Mouse (Mus musculus) megakaryocyte progenitor cell, adult 5-6 weeks (primary cell): Measurements from ENCODE around the gene Ift20. TPM values are rescaled to one million over a fixed set of nuclear protein-coding genes. Genes with fewer than 3 reads are reported as not detected.

Experiments
- ATAC-seq: replicated peaks from 2 replicates; pipeline ENCODE4 v1.8.0; 2016; ENCODE audit warnings: mild to moderate bottlenecking, moderate TSS enrichment, inconsistent platforms; ENCODE audit not compliant: poor library complexity
- total RNA-seq, 2 experiments: library from RNA; stranded (forward) in 1 of 2; stranded (reverse) in 1 of 2; fragments of 157-497, 149-512 nt in 1 of 2; fragments of 200-1000 nt in 1 of 2; gene quantifications; 2 replicates each; pipeline versions ENCODE4 v1.2.3 to v1.2.4; 2015 to 2017

The Ift20 gene
- total RNA-seq (2015) (112 and 130 TPM in 2 replicates), total RNA-seq (2017) (158 and 160 TPM in 2 replicates)

DNA sequence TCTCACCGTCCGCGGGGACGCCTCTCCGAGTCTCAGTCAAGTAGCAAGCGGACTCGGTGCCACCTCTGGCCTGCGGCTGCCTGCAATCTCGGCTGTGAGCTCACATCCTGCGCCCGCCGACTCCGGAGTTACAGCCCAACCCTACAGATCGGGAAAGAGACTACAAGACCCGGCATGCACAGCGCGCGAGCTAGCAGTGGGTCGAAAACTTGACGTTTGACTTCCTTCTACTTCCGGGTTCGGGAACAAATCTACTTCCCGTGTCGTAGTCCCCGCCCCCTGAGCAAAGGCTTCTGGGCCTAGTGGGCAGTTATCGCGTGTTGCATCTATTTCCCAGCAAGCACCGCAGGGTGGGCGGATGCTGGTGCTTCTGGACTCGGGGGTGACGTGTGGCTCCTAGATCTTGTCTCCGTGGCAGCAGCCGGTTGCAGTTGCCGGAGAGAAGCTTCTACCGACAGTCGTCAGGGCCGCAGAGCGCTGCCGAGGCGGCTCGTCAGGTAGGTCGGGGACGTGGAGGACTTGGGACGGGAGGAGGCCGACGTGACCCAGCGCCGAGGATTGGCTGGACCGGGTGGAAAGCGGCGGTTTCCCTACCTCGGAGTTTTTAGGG is at the start of gene Ift20, which contains the start of gene Tnfaip1:
Ift20 (plus strand) TSS at position 282 of the 610 bp plus-strand sequence.
Tnfaip1 (minus strand) TSS at position 253 of the 610 bp plus-strand sequence.
- peak; percentile 98 for ATAC-seq

DNA sequence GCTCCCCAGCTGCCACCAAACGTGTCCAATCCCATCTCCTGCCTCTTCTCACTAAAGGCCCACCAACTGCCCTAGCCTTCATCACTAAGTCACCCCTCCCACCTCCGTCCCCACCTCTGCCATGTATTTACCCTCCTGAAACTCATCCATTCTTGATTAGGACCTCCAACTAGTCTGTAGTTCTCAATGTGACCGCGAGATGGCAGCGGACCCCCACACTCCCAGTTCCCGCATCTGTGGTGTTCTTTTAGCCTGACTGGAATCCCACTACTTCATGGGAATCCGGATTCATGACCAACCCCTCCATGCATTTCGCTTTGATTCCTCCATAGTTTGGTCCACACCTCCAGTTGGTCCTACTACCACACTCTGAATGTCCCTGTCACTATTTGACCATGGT is 48.0 kb upstream of the Ift20 start:
- ATAC-seq = peak; percentile 83

DNA sequence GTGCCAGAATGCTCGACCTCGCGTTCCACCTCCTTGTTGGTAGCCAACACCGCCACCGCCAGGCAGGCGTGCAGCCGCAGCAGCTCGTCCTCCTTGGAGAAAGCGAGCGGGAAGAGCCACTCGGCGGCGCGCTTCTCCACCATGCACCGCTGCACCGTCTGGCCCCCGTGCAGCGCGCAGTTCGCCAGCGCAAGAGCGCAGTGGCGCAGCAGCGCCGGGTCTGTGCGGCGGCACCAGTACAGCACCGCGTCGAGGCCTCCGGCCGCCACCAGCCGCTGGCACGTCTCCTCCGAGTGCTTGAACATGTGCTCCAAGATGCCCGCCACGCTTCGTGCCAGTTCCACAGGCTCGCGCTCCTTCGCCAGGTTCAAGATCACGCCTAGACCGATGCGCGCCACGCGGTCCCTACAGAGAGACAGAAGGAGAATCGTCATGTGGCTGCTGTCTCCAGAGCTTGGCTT is 45.4 kb upstream of the Ift20 start:
- peak; percentile 71 for ATAC-seq

- 0 out of 2 replicates have a peak, but pooled peaks have one; percentile 33 for ATAC-seq
Observed at GRCm38 (mm10) chr11:78495904-78496303, 40.3 kb upstream of the Ift20 start.

- no peak for ATAC-seq
Observed at GRCm38 (mm10) chr11:78497071-78497541, 39.1 kb upstream of the Ift20 start.

DNA sequence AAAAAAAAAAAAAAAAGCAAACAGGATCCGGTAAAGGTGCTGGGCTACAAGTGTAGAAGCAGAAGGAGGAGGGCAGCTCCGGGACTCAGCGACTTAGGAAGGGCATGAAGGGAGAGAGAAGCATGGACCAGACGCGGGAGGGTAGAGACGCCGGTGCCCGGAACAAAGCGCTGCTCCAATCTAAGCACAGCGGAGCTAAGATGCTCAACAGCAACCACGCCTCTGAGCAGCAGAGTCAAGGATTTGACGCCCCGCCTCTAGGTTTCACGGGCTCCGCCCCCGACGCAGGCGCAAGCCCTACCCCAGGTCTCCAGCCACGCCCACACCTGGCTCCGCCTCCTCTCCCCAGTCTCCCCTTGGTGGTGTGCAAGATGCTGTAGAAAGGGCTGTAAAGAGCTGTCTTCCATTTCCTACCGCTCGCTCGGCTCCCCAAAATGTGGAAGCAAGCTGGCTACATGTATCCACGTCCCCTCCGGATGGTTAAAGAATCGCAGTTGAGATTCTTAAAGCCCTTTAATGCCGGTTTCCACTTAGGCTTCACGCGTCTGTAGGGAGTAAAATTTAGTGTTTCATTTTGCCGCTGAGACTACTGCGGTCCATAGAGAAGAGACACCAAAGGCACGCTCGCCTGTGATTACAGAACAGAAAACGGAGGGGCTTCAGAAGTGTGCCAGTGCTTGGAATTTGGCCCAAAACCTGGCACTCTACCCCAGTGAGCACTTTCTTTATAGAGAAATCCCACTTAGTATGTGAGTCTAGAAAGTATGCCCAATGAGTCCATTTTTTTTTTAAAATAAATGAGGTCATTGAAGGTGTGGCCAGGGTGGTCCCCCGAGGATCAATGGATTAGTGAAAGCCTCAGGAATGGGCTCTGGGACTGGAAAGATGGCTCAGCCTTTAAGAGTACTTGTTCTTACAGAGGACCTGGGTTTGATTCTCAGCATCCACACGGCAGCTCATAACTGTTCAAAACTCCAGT is 38.3 kb upstream of the Ift20 start, which contains the start of gene Sarm1:
Sarm1 (minus strand) TSS at position 211 of the 979 bp plus-strand sequence.
- ATAC-seq = peak; percentile 99

DNA sequence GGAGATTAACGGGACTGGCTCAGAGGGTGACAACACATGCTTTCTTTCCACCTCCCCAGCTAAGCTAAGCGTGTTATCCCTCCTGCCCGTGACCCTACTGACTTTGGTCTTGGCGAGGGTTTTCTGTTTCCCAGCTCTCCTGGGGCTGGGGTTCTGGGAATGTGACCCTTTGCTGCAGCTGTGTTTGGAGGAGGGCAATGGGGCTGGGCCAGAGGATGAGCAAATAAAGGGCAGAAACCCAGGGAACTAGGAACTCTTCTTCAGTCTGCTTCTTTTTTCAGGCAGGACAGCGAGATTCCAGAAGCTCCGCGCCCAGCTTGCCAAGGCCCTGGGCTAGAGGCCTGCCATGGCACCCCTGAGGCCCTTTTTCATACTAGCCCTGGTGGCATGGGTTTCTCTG is 37.2 kb upstream of the Ift20 start, which contains the start of gene Vtn:
Vtn (plus strand) TSS at position 88 of the 400 bp plus-strand sequence.
- ATAC-seq = no peak

DNA sequence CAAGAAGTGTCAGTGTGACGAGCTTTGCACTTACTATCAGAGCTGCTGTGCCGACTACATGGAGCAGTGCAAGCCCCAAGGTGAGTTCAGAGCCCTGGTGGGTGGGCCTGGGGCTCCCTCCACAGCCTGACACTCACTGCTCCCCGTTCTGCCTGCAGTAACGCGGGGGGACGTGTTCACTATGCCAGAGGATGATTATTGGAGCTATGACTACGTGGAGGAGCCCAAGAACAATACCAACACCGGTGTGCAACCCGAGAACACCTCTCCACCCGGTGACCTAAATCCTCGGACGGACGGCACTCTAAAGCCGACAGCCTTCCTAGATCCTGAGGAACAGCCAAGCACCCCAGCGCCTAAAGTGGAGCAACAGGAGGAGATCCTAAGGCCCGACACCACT is 36.6 kb upstream of the Ift20 start:
- no peak for ATAC-seq

GRCm38 (mm10) chr11:78500623-78501202 is 35.4 kb upstream of the Ift20 start:
- no peak for ATAC-seq

DNA sequence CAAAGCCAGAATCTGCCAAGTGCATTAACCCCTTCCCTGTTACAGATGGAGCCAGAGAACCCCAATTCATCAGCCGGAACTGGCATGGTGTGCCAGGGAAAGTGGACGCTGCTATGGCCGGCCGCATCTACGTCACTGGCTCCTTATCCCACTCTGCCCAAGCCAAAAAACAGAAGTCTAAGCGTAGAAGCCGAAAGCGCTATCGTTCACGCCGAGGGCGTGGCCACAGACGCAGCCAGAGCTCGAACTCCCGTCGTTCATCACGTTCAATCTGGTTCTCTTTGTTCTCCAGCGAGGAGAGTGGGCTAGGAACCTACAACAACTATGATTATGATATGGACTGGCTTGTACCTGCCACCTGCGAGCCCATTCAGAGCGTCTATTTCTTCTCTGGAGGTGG is 34.6 kb upstream of the Ift20 start:
- no peak for ATAC-seq

- ATAC-seq = no peak
Observed at GRCm38 (mm10) chr11:78502909-78503650, 33.1 kb upstream of the Ift20 start, which contains the start of gene Sebox. TSS of gene Sebox (plus strand) at chr11:78503447.

- no peak for ATAC-seq
Observed at GRCm38 (mm10) chr11:78505430-78505829, 30.7 kb upstream of the Ift20 start.

- ATAC-seq = peak; percentile 39; the same call in 1 of the 2 replicates
Observed at GRCm38 (mm10) chr11:78509148-78509547, 27.0 kb upstream of the Ift20 start.

DNA sequence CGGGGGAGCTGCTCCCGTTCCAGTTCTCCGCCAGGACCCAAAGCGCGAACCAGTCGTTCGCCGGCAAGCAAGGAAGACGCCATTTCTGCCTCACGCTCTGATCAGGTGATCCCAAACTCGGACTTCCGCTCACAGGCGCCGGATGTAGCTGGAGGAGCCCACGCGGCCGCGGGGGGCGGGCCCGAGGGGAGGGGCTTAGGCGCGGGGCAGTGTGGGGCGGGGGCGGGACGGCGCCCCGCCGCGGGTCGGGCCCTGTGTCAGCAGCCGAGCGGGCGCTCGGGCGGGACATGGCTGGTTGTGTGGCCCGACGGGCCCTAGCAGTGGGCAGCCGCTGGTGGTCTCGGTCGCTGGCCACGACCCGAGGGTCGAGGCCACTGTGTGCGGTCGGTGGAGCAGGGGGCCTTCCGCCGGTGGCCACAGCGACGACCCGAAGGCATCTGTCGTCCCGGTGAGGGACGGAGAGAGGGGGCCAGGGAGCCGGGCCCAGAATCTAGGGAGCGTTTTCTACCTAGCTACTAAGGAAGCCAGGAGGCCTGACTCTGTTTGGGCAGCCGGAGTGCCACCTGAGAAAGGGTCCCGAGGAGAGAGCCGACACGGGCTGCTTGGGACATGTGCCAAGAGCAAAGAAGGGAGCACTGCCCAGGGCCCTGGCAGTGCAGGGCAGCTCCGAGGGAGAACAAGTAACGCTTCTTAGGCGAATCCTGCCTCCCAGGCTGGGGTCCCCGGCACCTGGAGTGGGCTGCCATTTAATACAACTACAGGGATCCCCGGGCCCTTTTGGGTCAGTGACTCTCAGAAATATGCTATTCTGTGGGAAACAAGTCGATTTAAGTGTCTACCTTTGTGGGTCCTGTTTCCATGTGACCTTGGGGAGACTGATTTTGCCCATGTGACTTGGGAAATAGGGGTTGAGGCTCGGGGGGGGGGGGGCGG is 23.9 kb upstream of the Ift20 start, which contains the start of the genes Tmem199 and Poldip2:
Tmem199 (minus strand) TSS at position 148 of the 933 bp plus-strand sequence.
Poldip2 (plus strand) TSS at position 169 of the 933 bp plus-strand sequence.
- peak; percentile 97 for ATAC-seq

- no peak for ATAC-seq
Observed at GRCm38 (mm10) chr11:78513106-78513790, 22.9 kb upstream of the Ift20 start.

DNA sequence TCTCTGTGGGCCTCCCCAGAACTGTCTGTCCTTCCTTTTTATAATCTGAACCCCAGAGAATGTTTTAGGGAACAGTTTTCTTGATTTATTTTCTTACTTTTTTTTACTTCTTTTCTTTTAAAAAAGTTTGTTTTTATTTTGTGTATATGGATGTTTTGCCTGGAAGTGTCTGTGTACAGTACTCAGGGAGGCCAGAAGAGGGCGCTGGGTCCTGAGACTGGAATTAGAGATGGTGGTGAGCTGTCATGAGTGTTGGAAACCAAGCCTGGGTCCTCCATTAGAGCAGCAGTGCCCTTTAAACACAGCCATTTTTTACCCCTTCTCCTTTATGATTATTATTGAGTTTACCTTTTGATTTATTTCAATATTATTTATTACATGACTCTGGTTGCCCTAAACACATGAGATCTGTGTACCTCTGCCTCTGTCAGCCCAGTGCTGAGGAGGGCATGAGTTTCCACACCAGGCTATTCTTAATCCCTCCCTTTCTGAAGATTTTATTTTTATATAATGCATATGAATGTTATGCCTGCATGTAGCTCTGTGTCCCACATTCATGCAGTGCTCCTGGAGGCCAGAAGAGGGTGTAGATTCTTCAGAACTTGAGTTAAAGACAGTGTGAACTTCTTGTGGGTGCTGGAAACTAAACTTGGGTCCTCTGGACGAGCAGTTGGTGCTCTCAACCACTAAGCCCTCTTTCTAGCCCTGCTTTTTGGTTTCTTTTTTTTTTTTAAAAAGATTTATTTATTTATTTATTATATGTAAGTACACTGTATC is 20.4 kb upstream of the Ift20 start:
- peak; percentile 47; the same call in 1 of the 2 replicates for ATAC-seq

DNA sequence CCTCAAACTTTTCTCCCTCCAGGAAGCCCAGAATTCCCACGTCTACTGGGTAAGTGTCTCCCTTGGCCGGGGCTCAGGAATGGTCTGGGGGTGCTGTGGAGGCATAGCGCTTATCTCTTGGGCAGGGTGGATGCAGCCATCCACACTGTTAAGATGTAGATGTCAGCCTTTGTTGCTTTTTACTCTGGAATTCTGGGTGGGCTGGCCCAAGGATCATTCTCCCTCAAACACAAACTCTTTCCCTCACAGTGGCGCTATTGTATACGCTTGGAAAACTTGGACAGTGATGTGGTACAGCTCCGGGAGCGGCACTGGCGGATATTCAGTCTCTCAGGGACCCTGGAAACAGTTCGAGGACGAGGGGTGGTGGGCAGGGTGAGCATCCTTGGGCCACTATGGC is 17.2 kb upstream of the Ift20 start:
- ATAC-seq = no peak
